Mouse (Mus musculus): ENCODE measurements around the gene Abca8a.
"Not testable (repeated sequence)": the region's sequence is repeated elsewhere in the genome, so short reads cannot be mapped to it uniquely, and the experiment has no call there.

The Abca8a gene

DNA sequence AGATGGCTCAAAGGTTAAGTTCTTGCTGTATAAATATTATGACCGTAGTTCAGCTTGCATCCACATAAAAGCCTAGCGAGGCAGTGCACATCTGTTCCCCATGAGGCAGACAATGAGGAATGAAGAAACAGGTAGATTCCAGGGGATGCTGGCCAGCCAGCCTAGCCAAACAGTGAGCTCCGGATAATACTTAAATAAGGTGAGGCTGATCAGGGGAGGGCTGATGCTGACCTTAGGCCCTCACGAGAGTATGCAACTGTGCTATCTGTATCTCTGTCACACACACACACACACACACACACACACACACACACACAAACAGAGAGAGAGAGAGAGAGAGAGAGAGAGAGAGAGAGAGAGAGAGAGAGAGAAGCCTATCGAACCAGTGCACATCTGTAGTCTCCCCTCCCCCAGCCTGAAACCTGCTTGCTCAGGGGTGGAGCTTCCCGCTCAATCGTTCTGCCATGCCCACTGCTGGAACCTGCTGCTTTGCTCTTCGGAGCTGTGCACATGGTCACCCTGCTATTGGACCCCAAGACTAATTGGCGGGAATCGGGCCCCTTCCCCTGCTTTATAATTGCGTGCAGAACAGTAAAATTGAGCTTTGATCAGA is 108.2 kb downstream of the Abca8a start:
- DNase-seq (ENCODE audit: low spot score) = not testable (repeated sequence)

DNA sequence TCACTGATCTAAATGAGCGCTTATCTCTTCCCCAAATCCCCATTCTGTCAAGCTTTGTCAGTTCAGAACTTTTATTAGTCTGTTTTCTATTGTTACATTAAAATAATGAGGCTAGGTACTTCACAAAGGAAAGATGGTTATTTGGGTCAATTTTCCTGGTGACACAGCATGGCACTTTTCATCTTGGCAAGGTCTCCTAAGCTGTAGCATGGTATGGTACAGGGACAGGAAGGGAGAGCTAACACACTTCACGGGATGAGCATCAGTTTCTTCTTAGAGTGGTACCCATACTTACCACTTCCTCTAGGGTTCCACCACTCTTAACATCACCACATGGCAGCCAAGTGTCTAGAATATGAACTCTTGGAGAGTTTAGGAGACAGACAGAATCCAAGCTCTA is 113.9 kb downstream of the Abca8a start:
- DNase-seq (ENCODE audit: low spot score) = no peak
